Mouse (Mus musculus) spleen, adult 2 months (tissue): ENCODE data around the gene Eml2. TPM values are rescaled to one million over a fixed set of nuclear protein-coding genes. Genes with fewer than 3 reads are reported as not detected.
A peak's percentile ranks its signal among the peaks of the same experiment; 100 is the strongest.

ENCODE experiments used
- DNase-seq, 2 experiments: peaks; one replicate each; pipeline versions ENCODE4 v3.0.0 to v3.0.0-alpha.2; 2012 to 2021; ENCODE audit warnings: low spot score in 2 of 2, low read depth in 1 of 2
- H3K27ac ChIP-seq: fragments of 200-500 bp; 2 replicates; pipeline ENCODE4 v1.5.1; 2012; ENCODE audit warnings: low read length, inconsistent platforms; ENCODE audit not compliant: insufficient read depth
- H3K27me3 ChIP-seq: fragments of 200-500 bp; 2 replicates; pipeline ENCODE4 v1.6.1; 2012; ENCODE audit warnings: mild to moderate bottlenecking, moderate library complexity, low read length, inconsistent platforms; ENCODE audit not compliant: control insufficient read depth, insufficient read depth
- H3K36me3 ChIP-seq: fragments of 200-500 bp; 2 replicates; pipeline ENCODE4 v1.6.1; 2012; ENCODE audit warnings: mild to moderate bottlenecking, low read length, inconsistent platforms; ENCODE audit not compliant: control insufficient read depth, insufficient read depth
- H3K4me1 ChIP-seq: fragments of 200-500 bp; 2 replicates; pipeline ENCODE4 v1.6.1; 2011; ENCODE audit warnings: inconsistent platforms; ENCODE audit not compliant: control insufficient read depth, insufficient read depth, insufficient read length
- H3K4me3 ChIP-seq: fragments of 200-500 bp; 2 replicates; pipeline ENCODE4 v1.5.1; 2011; ENCODE audit warnings: mild to moderate bottlenecking, inconsistent platforms; ENCODE audit not compliant: insufficient read depth, insufficient read length; ENCODE audit errors: extremely low read depth
- CTCF ChIP-seq: fragments of 200-500 bp; IDR thresholded peaks from 2 replicates; pipeline ENCODE4 v1.5.1; 2011; ENCODE audit warnings: mild to moderate bottlenecking, inconsistent platforms; ENCODE audit not compliant: insufficient read depth, insufficient read length, insufficient replicate concordance; ENCODE audit errors: extremely low read depth
- POLR2A ChIP-seq: fragments of 200-500 bp; IDR thresholded peaks from 2 replicates; pipeline ENCODE4 v1.6.1; 2011; ENCODE audit warnings: low read depth, low read length, inconsistent platforms
- WGBS: fragments of 180-500 bp; shearing (Covaris S2); methylation state at CpG from one replicate; pipeline ENCODE4 v1.1.7; 2018; 5-methylcytosine and 5-hydroxymethylcytosine counted together
- polyA plus RNA-seq: library from polyadenylated mRNA; depleted of rRNA; stranded (reverse); fragments of >200 nt; gene quantifications from 2 replicates; pipeline ENCODE4 v1.2.3, GENCODE M21; 2012

The Eml2 gene
- polyA plus RNA-seq, 1 experiment, result 27.9 TPM

DNA sequence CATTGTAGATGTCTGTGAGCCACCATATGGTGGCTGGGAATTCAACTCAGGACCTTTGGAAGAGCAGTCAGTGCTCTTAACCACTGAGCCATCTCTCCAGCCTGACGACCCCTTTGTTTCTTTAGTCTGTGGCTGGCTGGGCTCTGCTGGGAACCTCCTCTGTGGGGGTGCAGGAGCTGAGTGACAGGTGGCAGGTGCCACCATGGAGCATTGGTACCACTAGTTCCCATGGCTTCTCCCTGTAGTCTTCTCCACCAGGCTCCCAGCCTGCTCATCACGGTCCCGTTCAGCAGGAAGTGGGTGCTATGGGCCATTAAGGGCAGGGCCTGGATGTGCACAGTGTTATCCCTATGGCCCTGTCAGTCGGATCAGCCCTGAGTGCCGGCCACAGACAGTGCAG lies 58.4 kb downstream of the Eml2 start:
- no peak overlapping the region for H3K4me3 ChIP-seq
- WGBS, result 83% methylated on average over 5 of the region's 5 CpGs
- no peak for TF ChIP-seq POLR2A
- no peak for TF ChIP-seq CTCF
- H3K4me1 ChIP-seq, result no peaks in the 10 kb centered on the region
- no peak overlapping the region for H3K27ac ChIP-seq
- H3K36me3 ChIP-seq, result no peaks in the 10 kb centered on the region
- no peak for DNase-seq
- no peaks in the 10 kb centered on the region for H3K27me3 ChIP-seq

DNA sequence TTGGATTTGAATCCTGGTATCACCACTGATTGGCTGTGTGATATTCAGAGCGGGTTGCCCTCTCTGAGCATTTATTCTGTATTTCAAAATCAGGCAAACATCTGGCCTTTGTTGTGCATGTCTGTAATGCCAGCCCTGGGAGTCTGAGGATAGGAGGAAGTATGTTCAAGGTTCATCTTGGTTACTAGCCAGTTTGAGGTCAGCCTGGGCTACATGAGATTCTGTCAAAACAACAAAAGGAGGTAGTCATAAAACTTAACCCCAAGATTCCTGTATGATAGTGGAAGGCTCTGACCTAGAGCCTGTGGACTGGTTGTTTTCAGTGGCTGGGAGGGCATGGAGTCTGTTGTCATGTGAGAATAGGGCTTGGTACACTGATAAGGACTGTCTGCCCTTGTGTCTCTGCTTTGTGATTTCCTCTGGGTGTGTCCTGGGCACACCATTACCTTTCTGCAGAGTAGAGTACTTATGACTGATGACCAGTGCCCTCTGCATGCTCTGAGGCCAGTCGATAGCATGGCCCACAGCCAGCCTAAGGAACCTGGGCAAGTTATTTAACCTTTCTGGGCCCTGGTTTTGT lies 59.0 kb downstream of the Eml2 start:
- Histone ChIP-seq H3K27ac (no peak overlapping the region), H3K4me3 (no peak overlapping the region), H3K4me1 (no peaks in the 10 kb centered on the region), H3K27me3 (no peaks in the 10 kb centered on the region), H3K36me3 (no peaks in the 10 kb centered on the region)
- no peak for TF ChIP-seq POLR2A
- TF ChIP-seq CTCF, result no peak
- WGBS, result 82% methylated on average over 2 of the region's 2 CpGs
- no peak for DNase-seq

DNA sequence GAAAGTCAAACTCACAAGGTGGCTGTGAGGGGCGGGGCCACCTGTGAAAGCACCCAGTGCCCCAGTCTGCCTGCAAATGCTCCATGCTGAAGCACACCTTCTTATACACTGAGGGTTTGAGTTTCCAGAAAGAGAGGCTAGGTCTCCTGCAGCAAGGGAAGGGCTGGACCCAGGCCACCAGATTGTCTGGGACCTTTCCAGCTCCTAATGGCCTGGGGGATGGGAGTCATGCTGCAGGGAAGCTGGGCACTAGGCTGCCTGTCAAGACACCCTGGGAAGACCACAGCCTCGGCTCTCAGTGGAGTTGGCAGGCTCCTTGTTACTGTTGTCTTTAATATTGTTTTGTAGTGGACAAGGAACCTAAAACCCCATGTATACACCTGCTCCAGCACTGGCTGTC lies 60.2 kb downstream of the Eml2 start:
- DNase-seq, result no peak
- Histone ChIP-seq H3K4me3 (no peak overlapping the region), H3K27me3 (no peaks in the 10 kb centered on the region), H3K36me3 (no peaks in the 10 kb centered on the region), H3K27ac (no peak overlapping the region), H3K4me1 (no peaks in the 10 kb centered on the region)
- no peak for TF ChIP-seq CTCF
- TF ChIP-seq POLR2A, result no peak
- 89% methylated on average over 2 of the region's 2 CpGs for WGBS

DNA sequence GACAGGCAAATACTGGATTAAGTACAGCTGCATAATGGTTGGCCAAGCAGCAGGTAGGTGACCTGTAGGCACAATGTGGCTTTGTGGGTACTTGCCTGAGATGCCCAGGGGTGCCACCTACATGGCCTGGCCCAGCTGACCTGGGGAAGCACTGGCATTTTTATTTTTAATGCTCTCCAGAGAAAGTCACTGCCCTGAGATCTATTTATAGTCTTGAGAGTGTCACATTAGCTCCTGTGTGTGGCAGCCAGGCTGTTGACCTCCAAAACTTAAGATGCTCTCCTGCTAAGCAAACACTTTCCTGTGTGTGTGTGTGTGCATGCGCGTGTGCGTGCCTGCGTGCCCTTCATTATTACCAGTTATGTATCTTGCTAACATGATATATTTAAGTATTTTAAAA lies 62.1 kb downstream of the Eml2 start:
- no peak for DNase-seq
- Histone ChIP-seq H3K27ac (no peak overlapping the region), H3K4me3 (no peak overlapping the region)

DNA sequence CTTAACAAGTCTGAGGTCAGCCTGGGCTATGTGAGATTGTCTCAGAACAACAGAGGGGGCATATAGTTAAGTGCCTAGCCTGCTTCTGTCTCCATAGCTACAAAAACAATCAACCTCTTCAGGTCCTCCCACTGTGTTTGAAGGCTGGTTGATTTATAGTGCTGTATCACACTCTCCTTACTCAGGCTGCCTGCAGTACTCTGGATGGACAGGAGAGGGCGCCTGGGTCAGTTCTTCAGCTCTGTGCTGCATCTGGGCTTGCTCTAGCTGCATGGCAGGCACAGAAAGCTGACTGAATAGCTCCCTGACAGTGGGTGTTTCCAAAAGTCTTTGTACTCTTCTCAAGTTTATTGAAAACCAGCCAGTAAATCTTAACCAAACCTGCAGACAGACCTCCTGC lies 63.2 kb downstream of the Eml2 start:
- Histone ChIP-seq H3K4me1 (no peaks in the 10 kb centered on the region), H3K4me3 (no peak overlapping the region), H3K36me3 (no peaks in the 10 kb centered on the region), H3K27me3 (no peaks in the 10 kb centered on the region), H3K27ac (no peak overlapping the region)
- DNase-seq, result peak; percentile 71 to 86
- 7% methylated on average over 1 of the region's 1 CpGs for WGBS
- TF ChIP-seq POLR2A, result no peak
- TF ChIP-seq CTCF, result peak; percentile 95

More for the DNA sequence above, 62.1 kb downstream of the Eml2 start:
- TF ChIP-seq POLR2A, result no peak
- TF ChIP-seq CTCF, result no peak
- Histone ChIP-seq H3K27me3 (no peaks in the 10 kb centered on the region), H3K4me1 (no peaks in the 10 kb centered on the region), H3K36me3 (no peaks in the 10 kb centered on the region)
- WGBS, result 92% methylated on average over 4 of the region's 4 CpGs

DNA sequence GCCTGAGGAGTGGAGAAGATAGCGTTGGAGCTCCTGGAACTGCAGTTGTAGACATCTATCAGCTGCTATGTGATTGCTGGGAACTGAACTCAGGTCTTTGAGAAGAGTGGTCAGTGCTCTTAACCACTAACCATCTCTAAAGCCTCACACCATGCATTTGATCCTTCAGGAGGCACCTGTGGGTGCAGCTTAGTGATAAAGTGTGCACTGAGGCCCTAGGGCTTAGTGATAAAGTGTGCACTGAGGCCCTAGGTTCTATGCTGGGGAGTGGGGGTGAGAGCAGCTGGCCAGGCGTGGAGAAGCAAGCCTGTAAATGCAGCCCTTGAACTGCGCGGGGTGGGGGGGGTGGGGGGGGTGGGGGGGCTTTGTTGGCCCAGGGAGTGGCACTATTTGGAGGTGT lies 63.8 kb downstream of the Eml2 start:
- Histone ChIP-seq H3K27ac (no peak overlapping the region), H3K36me3 (peaks cover 3% of the 10 kb centered on the region; the same call in 1 of the 2 replicates), H3K27me3 (no peaks in the 10 kb centered on the region), H3K4me1 (no peaks in the 10 kb centered on the region), H3K4me3 (no peak overlapping the region)
- DNase-seq, result no peak
- WGBS, result 58% methylated on average over 4 of the region's 4 CpGs
- TF ChIP-seq POLR2A (no peak), CTCF (no peak)

DNA sequence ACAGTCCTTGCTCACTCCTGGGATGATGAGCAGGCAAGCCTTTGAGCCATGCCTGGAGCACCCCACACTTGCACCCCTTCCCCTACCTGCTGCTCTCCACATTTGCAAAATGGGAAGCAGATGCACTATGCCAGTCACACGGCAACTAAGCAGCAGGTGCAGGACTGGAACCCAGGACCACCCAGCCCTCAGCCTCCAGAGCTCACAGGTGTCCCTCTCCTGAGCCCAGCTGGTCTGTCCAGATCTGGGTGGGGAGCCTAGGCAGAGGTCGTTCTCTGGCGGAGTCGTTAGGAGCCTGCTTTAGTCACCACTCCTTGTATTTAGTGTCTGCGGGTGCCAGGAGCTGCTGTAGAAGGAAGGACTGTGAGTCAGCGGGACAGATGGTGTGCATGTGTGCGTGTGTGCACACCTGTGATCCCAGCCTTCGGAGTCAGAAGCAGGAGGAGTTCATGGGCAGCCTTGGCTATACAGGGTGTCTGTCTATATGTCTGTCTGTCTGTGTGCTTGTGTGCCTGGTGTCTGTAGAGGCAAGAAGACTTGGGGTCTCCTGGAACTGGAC lies 64.8 kb downstream of the Eml2 start:
- no peak for DNase-seq
- no peaks in the 10 kb centered on the region for H3K27me3 ChIP-seq
- H3K36me3 ChIP-seq, result peaks cover 6% of the 10 kb centered on the region
- no peak for TF ChIP-seq CTCF
- no peak overlapping the region for H3K27ac ChIP-seq
- no peak overlapping the region for H3K4me3 ChIP-seq
- 94% methylated on average over 8 of the region's 8 CpGs for WGBS
- H3K4me1 ChIP-seq, result no peaks in the 10 kb centered on the region
